Mouse (Mus musculus): ENCODE measurements around the gene Iqch.

The Iqch gene

GRCm38 (mm10) chr9:63495786-63496185 is 106.5 kb downstream of the Iqch start:
- DNase-seq (ENCODE audit: low spot score in 2 of 2): no peak

DNA sequence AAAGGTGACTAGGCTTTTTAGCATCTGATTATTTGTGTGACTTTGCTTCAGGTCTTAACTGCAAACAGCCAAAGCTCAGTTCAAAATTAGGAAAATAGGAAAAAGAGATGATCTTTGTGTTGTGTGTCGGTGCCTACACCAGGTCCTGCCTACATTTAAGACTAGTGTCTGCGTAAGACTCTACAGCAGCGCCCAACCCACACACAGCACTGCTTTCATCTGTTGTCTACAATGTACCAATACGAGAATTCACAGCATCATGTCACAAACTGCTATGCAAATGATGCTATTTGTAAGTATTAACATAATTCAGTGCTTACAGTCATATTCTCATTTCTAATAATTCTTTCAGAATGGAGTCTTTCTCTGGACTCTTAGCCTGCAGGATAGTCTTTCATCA is 108.5 kb downstream of the Iqch start:
- DNase-seq (ENCODE audit: low spot score in 2 of 2): no peak

- no peak for DNase-seq (ENCODE audit: low spot score in 2 of 2)
Measured at GRCm38 (mm10) chr9:63492291-63492690, 110.0 kb downstream of the Iqch start.

DNA sequence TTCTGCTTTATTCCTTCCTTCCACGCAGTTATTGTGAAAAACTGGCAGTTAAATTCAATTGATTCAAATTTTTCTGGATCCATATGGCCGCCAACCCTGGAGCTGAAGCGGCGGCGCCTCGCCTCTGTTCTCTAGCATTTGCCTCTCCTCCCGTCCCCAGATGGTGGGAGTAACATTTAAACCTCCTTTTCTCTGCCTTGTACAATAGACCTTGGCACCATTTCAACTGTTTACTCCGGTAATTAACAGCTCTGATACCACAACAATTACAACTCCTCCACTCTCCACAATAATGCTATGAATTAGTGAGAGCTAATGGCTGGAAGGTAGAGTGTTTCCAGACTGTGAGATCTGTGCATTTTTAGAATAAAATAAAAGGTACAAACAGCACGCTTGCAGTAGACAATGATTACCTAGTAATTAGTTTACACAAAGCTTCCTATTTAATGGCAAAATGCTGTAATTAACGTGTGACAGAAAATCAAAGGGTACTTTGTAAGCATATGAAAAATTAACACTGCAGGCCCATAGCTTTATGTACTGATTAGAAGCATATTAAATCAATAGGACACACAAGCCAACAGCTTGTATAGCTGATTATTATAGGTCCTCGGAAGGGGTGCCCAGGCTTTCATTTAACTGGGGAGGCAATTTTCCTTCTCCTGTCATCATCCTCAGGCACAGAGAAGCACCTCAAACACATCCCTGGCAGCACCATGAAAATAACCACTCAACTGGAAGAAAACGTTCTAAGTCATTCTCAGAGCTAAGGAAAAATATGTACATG is 111.6 kb downstream of the Iqch start:
- DNase-seq (ENCODE audit: low spot score in 2 of 2): no peak

GRCm38 (mm10) chr9:63489156-63489555 is 113.1 kb downstream of the Iqch start:
- no peak for DNase-seq (ENCODE audit: low spot score in 2 of 2)

DNA sequence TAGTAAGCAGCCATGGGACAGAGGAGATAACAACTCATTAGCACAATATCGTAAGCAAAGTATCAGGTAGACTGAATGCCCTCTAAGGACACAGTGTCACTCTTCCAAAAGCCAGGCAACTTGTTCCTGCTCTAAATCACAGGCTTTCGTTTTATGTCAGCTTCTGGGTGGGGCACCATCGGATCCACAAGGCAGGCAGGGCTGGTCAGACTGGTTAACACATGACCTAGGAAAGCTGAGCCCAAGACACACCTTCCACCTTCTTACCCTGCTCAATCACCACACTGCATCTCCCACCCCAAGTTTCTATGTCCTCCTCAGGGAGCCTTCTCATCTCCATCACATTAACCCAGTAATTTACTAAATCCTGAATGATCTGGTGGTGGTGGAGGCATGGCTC is 136.7 kb downstream of the Iqch start:
- no peak for DNase-seq (ENCODE audit: low spot score in 2 of 2)

GRCm38 (mm10) chr9:63462296-63462695 is 140.0 kb downstream of the Iqch start:
- DNase-seq (ENCODE audit: low spot score in 2 of 2): peak; percentile 69 to 89

DNA sequence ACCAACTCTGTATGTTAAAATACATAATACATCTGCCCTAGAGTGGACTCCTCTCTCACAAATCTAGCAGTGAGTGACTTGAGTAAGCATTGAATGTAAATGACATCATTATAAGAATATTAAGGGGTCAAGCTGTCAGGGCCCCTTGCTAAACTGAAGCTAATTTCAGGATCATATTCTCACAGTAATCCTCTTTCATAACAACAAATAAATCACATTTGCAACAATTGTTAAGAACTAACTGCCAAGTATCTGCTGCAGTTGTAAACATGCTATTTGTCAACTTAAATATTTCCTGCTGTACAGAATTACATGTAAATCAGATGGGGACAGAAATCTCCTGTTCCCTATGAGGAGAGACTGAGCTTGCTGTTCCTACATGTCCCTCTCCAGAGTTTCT is 145.9 kb downstream of the Iqch start:
- no peak for DNase-seq (ENCODE audit: low spot score in 2 of 2)

GRCm38 (mm10) chr9:63454341-63454740 is 148.0 kb downstream of the Iqch start:
- DNase-seq (ENCODE audit: low spot score in 2 of 2): no peak

- DNase-seq (ENCODE audit: low spot score in 2 of 2): no peak
Measured at GRCm38 (mm10) chr9:63450531-63451030, 151.7 kb downstream of the Iqch start.

DNA sequence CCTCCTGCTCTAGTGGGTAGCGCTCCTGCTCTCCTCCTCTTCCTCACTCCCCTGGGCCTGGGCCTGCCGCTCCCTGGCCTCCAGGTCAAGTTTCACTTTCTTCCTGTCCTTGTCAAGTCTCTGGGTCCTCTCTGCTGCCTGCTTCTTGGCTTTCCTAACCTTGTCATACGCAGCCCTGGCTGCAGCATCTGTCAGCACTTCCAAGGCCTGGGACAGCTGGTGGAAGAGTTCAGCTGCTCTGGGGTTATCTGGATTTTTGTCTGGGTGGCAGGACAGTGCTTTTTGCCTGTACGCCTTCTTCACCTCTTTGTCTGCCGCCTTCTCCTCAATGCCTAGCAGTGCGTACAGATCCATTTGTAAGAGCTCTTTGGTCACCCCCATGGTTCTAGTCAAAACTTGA is 158.6 kb downstream of the Iqch start:
- DNase-seq (ENCODE audit: low spot score in 2 of 2): no peak

GRCm38 (mm10) chr9:63430652-63431051 is 171.6 kb downstream of the Iqch start:
- no peak for DNase-seq (ENCODE audit: low spot score in 2 of 2)

DNA sequence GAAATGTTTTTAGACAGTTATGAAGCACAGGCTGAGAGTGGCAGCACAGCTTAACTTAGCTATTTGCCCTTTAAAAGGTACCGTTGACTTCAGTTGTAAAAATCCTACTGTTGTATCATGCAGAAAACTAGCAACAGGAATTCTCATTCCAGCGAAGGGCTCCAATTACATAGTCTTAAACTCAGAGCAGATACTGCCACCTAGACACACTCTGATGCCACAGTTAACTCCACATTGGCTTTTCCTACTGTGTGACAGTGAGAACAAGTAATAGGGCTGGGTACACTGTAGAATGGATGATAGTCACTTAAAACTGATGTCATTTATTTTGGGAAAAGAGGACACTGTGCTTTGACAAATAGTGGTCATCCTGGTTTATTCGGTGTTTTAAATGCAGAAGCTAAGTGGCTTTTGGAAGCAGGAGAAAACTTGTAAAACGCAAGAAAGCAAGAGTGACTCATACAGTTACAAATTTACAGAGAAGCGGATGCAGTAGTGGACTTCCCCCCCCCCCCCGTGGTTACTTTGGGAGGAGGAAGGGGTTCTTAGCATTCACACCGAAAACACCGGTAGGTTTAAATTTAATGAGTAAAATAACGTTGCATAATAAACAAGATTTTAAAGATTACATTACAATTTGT is 181.1 kb downstream of the Iqch start:
- DNase-seq (ENCODE audit: low spot score in 2 of 2): peak in 1 of 2 experiments; percentile 16

GRCm38 (mm10) chr9:63420396-63420795 is 181.9 kb downstream of the Iqch start:
- DNase-seq (ENCODE audit: low spot score in 2 of 2): no peak

- DNase-seq (ENCODE audit: low spot score in 2 of 2): no peak
Measured at GRCm38 (mm10) chr9:63400176-63400575, 202.1 kb downstream of the Iqch start.

- DNase-seq (ENCODE audit: low spot score in 2 of 2): no peak
Measured at GRCm38 (mm10) chr9:63399463-63399815, 202.9 kb downstream of the Iqch start.

GRCm38 (mm10) chr9:63398611-63399462 is 203.5 kb downstream of the Iqch start, which contains the start of gene 2300009A05Rik:
Gene 2300009A05Rik, minus strand, starts transcription at chr9:63399246.
- peak; percentile 92 to 94 for DNase-seq (ENCODE audit: low spot score in 2 of 2)

- DNase-seq (ENCODE audit: low spot score in 2 of 2): peak; percentile 28 to 55
Measured at GRCm38 (mm10) chr9:63395612-63396011, 206.7 kb downstream of the Iqch start.

DNA sequence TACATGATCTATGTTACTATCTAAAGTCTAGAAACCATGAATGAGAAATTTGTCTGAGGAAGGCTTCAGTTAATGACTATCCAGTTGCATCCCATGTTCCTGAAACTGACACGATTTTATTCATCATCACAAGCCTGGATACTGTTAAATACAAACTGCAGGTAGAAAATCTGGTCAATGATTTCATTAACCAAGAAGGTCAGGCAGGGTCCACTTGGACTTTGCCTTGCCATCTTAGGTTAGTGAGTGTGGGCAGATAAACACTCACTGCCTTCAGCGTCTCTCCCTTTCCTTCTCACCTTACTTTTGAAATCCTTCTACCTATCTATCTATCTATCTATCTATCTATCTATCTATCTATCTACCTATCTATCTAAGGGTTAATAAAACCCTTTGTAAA is 211.0 kb downstream of the Iqch start:
- DNase-seq (ENCODE audit: low spot score in 2 of 2): no peak

DNA sequence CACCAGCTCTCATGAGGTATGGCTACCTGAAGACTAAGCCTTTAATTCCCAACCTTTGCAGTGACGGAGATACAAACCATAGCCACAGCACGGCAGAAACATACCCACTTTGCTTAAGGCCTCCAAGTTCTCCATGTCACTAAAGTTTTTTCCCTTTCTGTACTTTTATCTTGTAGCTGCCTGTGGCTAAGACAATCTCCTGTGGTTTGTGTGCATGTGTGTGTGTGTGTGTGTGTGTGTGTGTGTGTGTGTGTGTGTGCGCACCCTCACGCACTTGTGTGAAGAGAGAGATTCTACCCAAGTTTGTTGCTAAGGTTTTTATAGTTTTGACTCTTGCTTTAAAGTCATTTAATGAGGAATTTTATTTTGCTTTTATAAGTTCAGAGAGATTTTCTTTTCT is 219.5 kb downstream of the Iqch start:
- DNase-seq (ENCODE audit: low spot score in 2 of 2): no peak

- no peak for DNase-seq (ENCODE audit: low spot score in 2 of 2)
Measured at GRCm38 (mm10) chr9:63380326-63380725, 222.0 kb downstream of the Iqch start.

GRCm38 (mm10) chr9:63378174-63378573 is 224.1 kb downstream of the Iqch start:
- no peak for DNase-seq (ENCODE audit: low spot score in 2 of 2)
